Mouse (Mus musculus) mesoderm, embryonic 11.5 days (tissue): ENCODE results near the gene Cdc42ep3.

ENCODE experiments used
- DNase-seq: peaks from one replicate; pipeline ENCODE4 v3.0.0-alpha.2; 2012; ENCODE audit warnings: low read depth, low spot score

Gene Cdc42ep3

GRCm38 (mm10) chr17:79354444-79355270 lies at the start of gene Cdc42ep3:
Gene Cdc42ep3, minus strand, starts transcription at chr17:79355091.
- DNase-seq = peak; percentile 60

- no peak for DNase-seq
Observed at GRCm38 (mm10) chr17:79400356-79400755, 45.5 kb upstream of the Cdc42ep3 start.

DNA sequence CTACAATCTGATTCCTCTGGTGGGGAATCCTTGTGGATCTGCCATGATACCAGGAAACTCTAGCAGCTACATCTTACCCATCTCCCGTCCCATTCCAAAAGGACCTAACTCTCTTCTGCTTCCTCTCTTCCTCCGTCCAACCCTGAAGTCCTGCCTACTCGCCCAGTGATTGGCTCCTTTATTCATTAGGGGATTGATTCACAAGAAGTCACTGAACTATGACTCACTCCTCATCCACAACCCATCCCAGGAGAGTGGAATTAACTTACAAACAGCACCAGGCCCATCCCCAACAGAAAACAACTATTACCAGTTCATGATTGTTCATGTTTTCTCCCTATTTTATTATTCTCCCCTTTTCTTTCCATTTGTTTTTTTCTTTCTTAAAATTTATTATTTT lies 43.5 kb upstream of the Cdc42ep3 start:
- no peak for DNase-seq

GRCm38 (mm10) chr17:79394799-79395198 lies 39.9 kb upstream of the Cdc42ep3 start:
- DNase-seq = no peak

GRCm38 (mm10) chr17:79393886-79394285 lies 39.0 kb upstream of the Cdc42ep3 start:
- no peak for DNase-seq

DNA sequence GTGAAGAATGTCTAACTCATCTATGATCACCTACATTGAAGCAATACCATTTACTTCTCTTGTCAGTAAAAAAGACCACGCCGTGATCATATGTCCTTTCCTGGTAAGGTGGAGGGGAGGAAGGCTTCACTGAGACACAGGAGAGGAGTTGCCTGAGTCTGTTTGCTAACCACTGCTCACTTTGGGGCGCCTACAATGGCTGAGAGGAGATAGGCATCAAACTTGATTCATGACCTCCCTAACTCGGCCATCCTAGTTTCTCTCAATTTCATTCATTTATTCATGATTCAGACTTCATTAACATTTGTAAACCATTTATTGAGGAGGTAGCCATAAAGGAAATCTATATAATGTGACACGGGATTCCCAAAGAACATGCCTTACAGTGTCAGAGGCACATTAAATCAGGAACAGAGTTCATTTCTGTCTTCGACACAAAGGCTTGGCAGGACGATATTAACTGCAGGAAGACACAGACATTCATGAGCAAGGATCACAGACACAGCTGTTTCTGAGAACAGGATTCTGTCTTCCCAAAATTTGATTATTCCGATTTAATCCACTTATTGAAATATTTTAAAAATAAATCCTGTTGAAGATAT lies 32.7 kb upstream of the Cdc42ep3 start:
- no peak for DNase-seq

DNA sequence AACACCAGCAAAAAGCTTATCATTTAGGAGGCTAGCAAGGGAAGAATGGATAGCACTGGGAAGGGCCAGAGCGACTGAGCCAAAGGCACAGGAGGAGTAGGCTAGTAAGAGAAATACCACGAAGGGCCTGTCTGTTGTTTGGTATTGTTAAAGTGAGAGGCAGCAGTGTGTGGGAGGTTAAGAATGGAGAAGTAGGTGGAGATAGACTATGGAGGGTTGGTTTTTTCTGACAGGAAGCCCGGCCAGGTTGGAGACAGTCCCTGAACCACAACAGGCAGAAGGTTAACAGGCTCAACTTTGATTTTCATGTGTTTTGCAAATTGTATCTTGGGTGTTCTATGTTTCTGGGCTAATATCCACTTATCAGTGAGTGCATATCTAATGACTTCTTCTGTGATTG lies 26.6 kb upstream of the Cdc42ep3 start:
- DNase-seq = no peak

- DNase-seq = no peak
Observed at GRCm38 (mm10) chr17:79379191-79379590, 24.3 kb upstream of the Cdc42ep3 start.

DNA sequence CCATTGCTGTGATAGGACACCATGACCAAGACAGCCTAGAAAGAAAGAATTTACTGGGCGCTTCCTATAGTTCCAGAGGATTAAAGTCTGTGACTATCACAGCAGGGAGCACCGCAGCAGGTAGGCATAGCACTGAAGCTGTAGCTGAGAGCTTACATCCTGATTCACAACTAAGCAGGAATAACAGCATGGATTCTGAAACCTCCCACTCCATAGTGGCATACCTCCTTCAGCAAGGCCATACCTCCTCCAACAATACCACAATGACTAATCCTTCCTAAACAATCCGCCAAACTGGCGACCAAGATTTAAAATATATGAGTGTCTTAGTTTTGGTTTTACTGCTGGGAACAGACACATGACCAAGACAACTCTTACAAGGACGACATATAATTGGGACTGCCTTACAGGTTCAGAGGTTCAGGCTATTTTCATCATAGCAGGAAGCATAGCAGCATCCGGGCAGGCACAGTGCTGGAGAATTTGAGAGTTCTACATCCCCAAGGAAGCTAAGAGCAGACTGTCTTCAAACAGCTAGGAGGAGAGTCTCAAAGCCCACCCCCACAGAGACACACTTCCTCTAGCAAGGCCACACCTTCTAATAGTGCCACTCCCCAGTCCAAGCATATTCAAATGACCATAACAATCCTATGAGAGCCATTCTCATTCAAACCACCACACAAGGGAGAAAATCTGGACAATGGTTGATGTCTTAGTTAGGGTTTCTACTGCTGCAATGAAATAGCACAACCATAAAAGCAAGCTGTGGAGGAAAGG lies 21.7 kb upstream of the Cdc42ep3 start:
- no peak for DNase-seq

GRCm38 (mm10) chr17:79372973-79373372 lies 18.1 kb upstream of the Cdc42ep3 start:
- no peak for DNase-seq

- DNase-seq = no peak
Observed at GRCm38 (mm10) chr17:79364749-79365450, 10.0 kb upstream of the Cdc42ep3 start.

DNA sequence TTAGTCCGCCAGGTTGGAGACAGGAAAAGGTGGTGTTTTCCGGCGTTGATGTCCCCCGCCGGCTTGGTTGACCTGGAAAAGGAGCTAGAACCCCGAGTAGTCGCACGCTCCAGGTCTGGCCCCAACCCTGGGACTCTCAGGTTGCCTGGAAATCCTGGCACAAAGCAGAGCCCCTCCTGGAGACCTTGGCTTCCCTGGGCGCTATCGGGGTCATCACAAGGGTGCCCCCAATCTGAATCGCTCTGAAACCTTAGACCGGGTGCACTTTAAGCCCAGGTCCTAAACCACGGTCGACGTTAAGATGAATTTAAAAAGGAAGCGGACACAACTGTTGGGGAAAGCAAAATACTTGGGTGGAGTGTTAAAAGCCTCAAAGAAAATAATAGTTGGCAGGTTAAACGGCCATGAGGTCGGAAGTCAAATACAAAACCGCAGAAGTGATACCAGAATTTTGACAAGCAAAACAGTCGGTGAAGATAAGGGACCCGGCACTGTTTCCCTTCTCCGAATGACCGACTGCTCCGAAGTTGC lies 1.2 kb upstream of the Cdc42ep3 start:
- DNase-seq = peak; percentile 57

- peak; percentile 89 for DNase-seq
Observed at GRCm38 (mm10) chr17:79355271-79355991, 540 bp upstream of the Cdc42ep3 start.

DNA sequence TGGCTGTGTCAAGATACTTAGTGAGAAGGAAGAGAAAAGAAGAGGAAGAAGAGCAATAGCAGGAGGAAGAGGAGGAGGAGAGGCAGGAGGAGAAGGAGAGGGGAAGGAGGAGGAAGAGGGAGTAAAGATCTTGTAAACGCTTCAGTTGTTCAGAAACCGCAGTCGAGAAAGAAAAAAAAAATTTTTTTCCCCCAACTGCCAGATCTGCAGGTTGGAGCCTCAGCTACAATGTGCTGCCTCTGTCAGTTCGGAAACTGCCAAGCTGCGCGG lies 782 bp downstream of the Cdc42ep3 start:
- DNase-seq = no peak

DNA sequence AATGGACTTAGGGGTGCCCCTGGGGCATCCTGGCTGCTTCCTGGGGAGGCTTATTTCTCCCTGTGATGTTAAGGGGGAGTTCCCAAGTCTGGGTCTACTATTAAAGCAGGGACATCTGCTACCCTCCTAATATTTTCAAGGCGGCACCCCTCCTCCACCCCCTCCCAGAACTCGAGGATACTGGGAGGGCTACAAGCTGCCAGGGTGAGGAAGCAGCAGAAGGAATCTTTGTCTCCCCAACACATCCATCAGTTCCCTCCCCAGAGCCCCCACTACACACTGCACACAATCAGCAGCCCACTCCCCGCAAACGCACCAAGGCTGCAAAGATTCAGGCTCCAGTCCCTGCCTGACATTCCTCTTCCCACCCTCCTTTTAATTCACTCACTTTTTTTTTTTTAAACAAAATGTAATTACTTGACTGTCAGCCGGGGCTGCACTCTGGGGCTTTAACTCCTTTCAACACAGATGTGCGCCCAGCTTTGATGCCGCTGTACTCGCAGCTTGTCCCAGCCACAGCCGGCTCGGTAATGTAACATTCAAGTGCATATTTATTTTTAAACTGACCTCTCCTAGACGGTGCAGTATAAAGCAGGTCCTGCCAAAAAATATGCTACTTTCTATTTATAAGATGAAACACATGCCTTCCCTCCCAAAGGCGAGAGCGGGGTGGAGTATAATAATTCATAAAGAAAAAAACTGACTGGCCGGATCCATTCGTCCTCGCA lies 1.3 kb downstream of the Cdc42ep3 start:
- peak; percentile 37 for DNase-seq

- no peak for DNase-seq
Observed at GRCm38 (mm10) chr17:79350751-79351191, 4.1 kb downstream of the Cdc42ep3 start.

DNA sequence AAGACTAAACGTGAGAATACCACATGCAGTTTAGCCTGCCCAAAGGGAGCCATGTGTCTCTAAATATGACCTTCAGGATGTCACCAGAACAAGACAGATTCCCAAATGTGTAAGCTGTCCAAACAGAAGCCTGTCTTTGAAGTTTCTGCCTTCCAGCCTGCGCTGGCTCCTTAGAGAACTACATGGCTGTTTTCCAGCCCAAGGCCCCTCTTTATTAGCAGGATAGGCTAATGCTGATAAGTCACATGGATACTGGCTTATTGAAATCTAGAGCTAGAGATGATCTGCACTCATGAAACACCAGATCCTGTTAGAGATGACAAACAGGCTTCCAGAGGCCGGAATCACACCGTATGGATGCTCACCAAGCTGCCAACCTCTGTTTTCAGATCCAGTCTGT lies 5.5 kb downstream of the Cdc42ep3 start:
- DNase-seq = no peak

- DNase-seq = no peak
Observed at GRCm38 (mm10) chr17:79347920-79348589, 6.8 kb downstream of the Cdc42ep3 start.

GRCm38 (mm10) chr17:79347291-79347690 lies 7.6 kb downstream of the Cdc42ep3 start:
- no peak for DNase-seq
